Mouse (Mus musculus) heart, embryonic 12.5 days (tissue): ENCODE measurements around the gene Sf1. TPM values are rescaled to one million over a fixed set of nuclear protein-coding genes. Genes with fewer than 3 reads are reported as not detected.
A peak's percentile ranks its signal among the peaks of the same experiment; 100 is the strongest.

Experiments
- ATAC-seq: fragments of 200-750 bp; cut with Nextera tagmentation; 2 replicates; pipeline ENCODE4 v1.8.0; 2017; ENCODE audit warnings: moderate TSS enrichment, moderate library complexity; ENCODE audit not compliant: insufficient number of reproducible peaks, low FRiP score
- H3K27ac ChIP-seq: fragments of 300-500 bp; sonication (generic); 2 replicates; pipeline ENCODE4 v1.5.1; 2016; ENCODE audit warnings: mild to moderate bottlenecking, moderate library complexity; ENCODE audit not compliant: poor library complexity, severe bottlenecking
- H3K27me3 ChIP-seq: fragments of 300-500 bp; sonication (generic); replicated peaks from 2 replicates; pipeline ENCODE4 v1.6.1; 2016; ENCODE audit warnings: mild to moderate bottlenecking, moderate library complexity
- H3K36me3 ChIP-seq: fragments of 300-500 bp; sonication (generic); 2 replicates; pipeline ENCODE4 v1.6.1; 2016; ENCODE audit warnings: mild to moderate bottlenecking, moderate library complexity
- H3K4me1 ChIP-seq: fragments of 300-500 bp; sonication (generic); replicated peaks from 2 replicates; pipeline ENCODE4 v1.6.1; 2016; ENCODE audit warnings: mild to moderate bottlenecking
- H3K4me2 ChIP-seq: fragments of 300-500 bp; sonication (generic); 2 replicates; pipeline ENCODE4 v1.6.1; 2016; ENCODE audit warnings: mild to moderate bottlenecking, moderate library complexity
- H3K4me3 ChIP-seq: fragments of 300-500 bp; sonication (generic); 2 replicates; pipeline ENCODE4 v1.5.1; 2016; ENCODE audit warnings: mild to moderate bottlenecking
- H3K9ac ChIP-seq: fragments of 300-500 bp; sonication (generic); 2 replicates; pipeline ENCODE4 v1.6.1; 2016; ENCODE audit warnings: mild to moderate bottlenecking, moderate library complexity
- H3K9me3 ChIP-seq: fragments of 300-500 bp; sonication (generic); replicated peaks from 2 replicates; pipeline ENCODE4 v1.6.1; 2016; ENCODE audit warnings: mild to moderate bottlenecking, moderate library complexity
- WGBS: fragments of 180-500 bp; shearing (Covaris S2); methylation state at CpG from one replicate; pipeline ENCODE4 v1.1.7; 2016; 5-methylcytosine and 5-hydroxymethylcytosine counted together
- polyA plus RNA-seq: library from polyadenylated mRNA; unstranded; fragments of >200 nt; fragmentation: Nextera tagmentation; extraction: Ambion mirVana; gene quantifications from 2 replicates; pipeline ENCODE4 v1.2.1, GENCODE M21; 2016

Gene Sf1
- polyA plus RNA-seq, 1 experiment from 2014 or later, result 127 TPM

GRCm38 (mm10) chr19:6412798-6413197 is 49.3 kb downstream of the Sf1 start:
- no peak overlapping the region for H3K4me2 ChIP-seq
- no peak overlapping the region for H3K4me3 ChIP-seq
- H3K4me1 ChIP-seq, result peaks cover 26% of the 10 kb centered on the region
- no peaks in the 10 kb centered on the region for H3K36me3 ChIP-seq
- no peak for ATAC-seq
- peaks cover 32% of the 10 kb centered on the region for H3K27me3 ChIP-seq
- no peaks in the 10 kb centered on the region for H3K9me3 ChIP-seq
- WGBS, result 51% methylated on average over 14 of the region's 14 CpGs
- H3K9ac ChIP-seq, result no peak overlapping the region
- no peak overlapping the region for H3K27ac ChIP-seq

GRCm38 (mm10) chr19:6415454-6415853 is 52.0 kb downstream of the Sf1 start:
- no peak overlapping the region for H3K4me2 ChIP-seq
- H3K4me3 ChIP-seq, result no peak overlapping the region
- ATAC-seq, result no peak
- H3K27ac ChIP-seq, result no peak overlapping the region
- peaks cover 36% of the 10 kb centered on the region for H3K4me1 ChIP-seq
- H3K36me3 ChIP-seq, result no peaks in the 10 kb centered on the region
- WGBS, result 23% methylated on average over 6 of the region's 6 CpGs
- H3K27me3 ChIP-seq, result peaks cover 58% of the 10 kb centered on the region
- no peak overlapping the region for H3K9ac ChIP-seq
- H3K9me3 ChIP-seq, result no peaks in the 10 kb centered on the region

GRCm38 (mm10) chr19:6416124-6416770 is 52.8 kb downstream of the Sf1 start:
- H3K4me2 ChIP-seq, result no peak overlapping the region
- WGBS, result 13% methylated on average over 9 of the region's 9 CpGs
- peaks cover 36% of the 10 kb centered on the region for H3K4me1 ChIP-seq
- no peak overlapping the region for H3K9ac ChIP-seq
- H3K36me3 ChIP-seq, result no peaks in the 10 kb centered on the region
- ATAC-seq, result no peak
- no peak overlapping the region for H3K27ac ChIP-seq
- H3K4me3 ChIP-seq, result no peak overlapping the region
- H3K9me3 ChIP-seq, result no peaks in the 10 kb centered on the region
- peaks cover 66% of the 10 kb centered on the region for H3K27me3 ChIP-seq

- Histone ChIP-seq H3K4me1 (peaks cover 36% of the 10 kb centered on the region), H3K9ac (no peak overlapping the region), H3K36me3 (no peaks in the 10 kb centered on the region), H3K4me3 (no peak overlapping the region), H3K4me2 (no peak overlapping the region), H3K9me3 (no peaks in the 10 kb centered on the region), H3K27me3 (peaks cover 75% of the 10 kb centered on the region), H3K27ac (no peak overlapping the region)
- 61% methylated on average over 12 of the region's 12 CpGs for WGBS
- no peak for ATAC-seq
These were observed 53.6 kb downstream of the Sf1 start for GRCm38 (mm10) chr19:6416894-6417761.

- peaks cover 36% of the 10 kb centered on the region for H3K4me1 ChIP-seq
- peak within 1 kb of the TSS; percentile 83 for H3K4me2 ChIP-seq
- WGBS, result under 1% methylated on average over 46 of the region's 46 CpGs
- H3K36me3 ChIP-seq, result no peaks in the 10 kb centered on the region
- no peak within 1 kb of the TSS for H3K27ac ChIP-seq
- ATAC-seq, result peak; percentile 61
- H3K9ac ChIP-seq, result peak within 1 kb of the TSS; percentile 55; the same call in 1 of the 2 replicates
- H3K4me3 ChIP-seq, result peak within 1 kb of the TSS; percentile 49
- H3K27me3 ChIP-seq, result peaks cover 77% of the 10 kb centered on the region
- no peaks in the 10 kb centered on the region for H3K9me3 ChIP-seq
These were observed 54.9 kb downstream of the Sf1 start, which contains the start of gene Nrxn2 for GRCm38 (mm10) chr19:6418233-6418879. TSS of gene Nrxn2 (plus strand) at chr19:6418731.

GRCm38 (mm10) chr19:6418984-6419692 is 55.6 kb downstream of the Sf1 start:
- H3K4me3 ChIP-seq, result peak overlapping the region; percentile 49
- peaks cover 36% of the 10 kb centered on the region for H3K4me1 ChIP-seq
- H3K36me3 ChIP-seq, result no peaks in the 10 kb centered on the region
- H3K9me3 ChIP-seq, result no peaks in the 10 kb centered on the region
- no peak overlapping the region for H3K27ac ChIP-seq
- H3K9ac ChIP-seq, result no peak overlapping the region
- WGBS, result 13% methylated on average over 21 of the region's 23 CpGs
- H3K4me2 ChIP-seq, result peak overlapping the region; percentile 83
- no peak for ATAC-seq
- peaks cover 80% of the 10 kb centered on the region for H3K27me3 ChIP-seq

- peaks cover 83% of the 10 kb centered on the region for H3K27me3 ChIP-seq
These were observed 56.4 kb downstream of the Sf1 start for GRCm38 (mm10) chr19:6419805-6420310.

GRCm38 (mm10) chr19:6420481-6421210 is 57.2 kb downstream of the Sf1 start:
- H3K36me3 ChIP-seq, result no peaks in the 10 kb centered on the region
- H3K27me3 ChIP-seq, result peaks cover 91% of the 10 kb centered on the region
- no peak overlapping the region for H3K4me3 ChIP-seq
- 54% methylated on average over 19 of the region's 19 CpGs for WGBS
- H3K9me3 ChIP-seq, result no peaks in the 10 kb centered on the region
- no peak for ATAC-seq
- no peak overlapping the region for H3K4me2 ChIP-seq
- H3K9ac ChIP-seq, result no peak overlapping the region
- peaks cover 27% of the 10 kb centered on the region for H3K4me1 ChIP-seq
- H3K27ac ChIP-seq, result no peak overlapping the region

More at GRCm38 (mm10) chr19:6419805-6420310, 56.4 kb downstream of the Sf1 start:
- Histone ChIP-seq H3K9ac (no peak overlapping the region), H3K4me1 (peaks cover 35% of the 10 kb centered on the region), H3K4me3 (no peak overlapping the region), H3K27ac (no peak overlapping the region), H3K9me3 (no peaks in the 10 kb centered on the region), H3K36me3 (no peaks in the 10 kb centered on the region), H3K4me2 (no peak overlapping the region)
- WGBS, result 52% methylated on average over 9 of the region's 9 CpGs
- ATAC-seq, result no peak

- Histone ChIP-seq H3K4me2 (no peak overlapping the region), H3K27ac (no peak overlapping the region), H3K36me3 (no peaks in the 10 kb centered on the region), H3K9me3 (no peaks in the 10 kb centered on the region), H3K4me1 (peaks cover 22% of the 10 kb centered on the region), H3K4me3 (no peak overlapping the region), H3K27me3 (peaks cover 96% of the 10 kb centered on the region), H3K9ac (no peak overlapping the region)
- no peak for ATAC-seq
- WGBS, result 64% methylated on average over 9 of the region's 9 CpGs
These were observed 57.7 kb downstream of the Sf1 start for GRCm38 (mm10) chr19:6421211-6421590.

GRCm38 (mm10) chr19:6422014-6422413 is 58.5 kb downstream of the Sf1 start:
- Histone ChIP-seq H3K9me3 (no peaks in the 10 kb centered on the region), H3K4me2 (no peak overlapping the region), H3K36me3 (no peaks in the 10 kb centered on the region), H3K27ac (no peak overlapping the region), H3K9ac (no peak overlapping the region), H3K4me3 (no peak overlapping the region), H3K27me3 (peaks cover 97% of the 10 kb centered on the region), H3K4me1 (peaks cover 14% of the 10 kb centered on the region)
- no peak for ATAC-seq
- WGBS, result 69% methylated on average over 7 of the region's 7 CpGs
